Mouse (Mus musculus) fat pad, adult 2 months (tissue): ENCODE measurements around the gene Sergef.

Source experiments
- DNase-seq: peaks from one replicate; pipeline ENCODE4 v3.0.0-alpha.2; 2011; ENCODE audit warnings: low read depth, low spot score; ENCODE audit errors: extremely low read depth

Sergef gene

DNA sequence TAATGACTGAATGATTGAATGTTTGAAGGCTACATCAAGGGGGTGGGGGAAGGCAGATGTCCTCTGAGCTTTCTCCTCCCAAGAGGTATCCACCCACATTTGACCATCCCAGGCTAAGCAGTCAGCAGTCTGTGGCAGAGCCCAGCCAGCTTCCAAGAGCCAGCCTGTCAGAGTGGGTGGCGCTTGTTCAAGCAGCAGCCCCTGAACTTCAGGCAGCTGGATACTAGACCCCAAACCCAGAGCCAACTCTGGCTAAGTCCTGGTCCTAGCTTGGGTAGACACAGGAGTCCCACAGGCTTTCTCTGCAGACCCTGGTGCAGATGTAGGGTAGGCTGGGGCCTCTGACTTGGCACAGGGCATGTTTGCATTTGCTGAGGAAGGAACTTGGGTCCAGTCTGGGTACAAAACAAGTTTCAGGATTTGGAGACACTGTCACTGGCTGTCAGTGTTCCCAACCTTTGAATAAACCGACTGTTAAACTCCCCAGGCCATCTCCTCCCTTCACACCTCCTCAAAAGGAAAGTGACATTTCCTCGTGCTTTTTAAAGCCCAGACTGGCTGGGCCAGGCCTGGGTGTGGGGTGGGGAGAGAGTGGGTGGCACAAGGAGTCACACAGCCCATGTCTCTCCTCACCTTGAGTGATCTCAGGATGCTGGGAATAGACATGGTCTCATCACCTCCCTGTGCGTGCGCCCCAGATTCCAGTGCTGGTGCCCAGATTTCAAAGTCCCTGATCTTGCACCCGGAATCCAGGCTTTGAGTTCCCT is 225.5 kb downstream of the Sergef start:
- no peak for DNase-seq

GRCm38 (mm10) chr7:46412823-46413222 is 226.8 kb downstream of the Sergef start:
- DNase-seq = no peak

GRCm38 (mm10) chr7:46410727-46411126 is 228.9 kb downstream of the Sergef start:
- DNase-seq = no peak

DNA sequence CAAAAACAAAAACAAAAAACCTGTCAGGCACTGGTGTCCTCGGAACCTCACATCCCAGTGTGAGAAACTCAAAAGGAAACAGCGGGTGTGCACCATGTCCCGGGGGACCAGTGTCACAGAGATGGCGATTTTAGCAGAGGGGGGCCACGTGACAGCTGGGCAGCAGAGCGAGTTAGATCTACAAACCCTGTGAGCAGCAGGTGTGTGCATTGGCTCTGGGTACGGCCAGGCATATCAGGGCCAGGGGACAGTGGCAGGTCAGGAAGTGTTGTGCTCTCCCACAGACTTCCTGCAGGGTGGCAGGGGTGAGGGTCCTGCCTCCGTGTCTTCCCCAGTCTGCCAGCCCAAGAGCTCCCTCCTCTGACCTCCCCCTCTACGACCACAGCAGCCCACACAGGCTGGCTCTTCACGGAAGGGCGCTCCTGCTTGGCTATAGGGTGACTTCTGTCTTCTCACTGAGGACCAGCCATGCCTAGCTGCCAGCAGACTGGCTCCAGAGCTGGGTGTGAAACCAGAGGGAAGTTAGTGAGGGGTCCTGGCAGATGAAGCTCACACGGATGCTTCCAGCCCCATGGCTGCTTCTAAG is 230.3 kb downstream of the Sergef start:
- no peak for DNase-seq

GRCm38 (mm10) chr7:46408606-46409005 is 231.0 kb downstream of the Sergef start:
- no peak for DNase-seq

- no peak for DNase-seq
Observed at GRCm38 (mm10) chr7:46404756-46405155, 234.9 kb downstream of the Sergef start.

DNA sequence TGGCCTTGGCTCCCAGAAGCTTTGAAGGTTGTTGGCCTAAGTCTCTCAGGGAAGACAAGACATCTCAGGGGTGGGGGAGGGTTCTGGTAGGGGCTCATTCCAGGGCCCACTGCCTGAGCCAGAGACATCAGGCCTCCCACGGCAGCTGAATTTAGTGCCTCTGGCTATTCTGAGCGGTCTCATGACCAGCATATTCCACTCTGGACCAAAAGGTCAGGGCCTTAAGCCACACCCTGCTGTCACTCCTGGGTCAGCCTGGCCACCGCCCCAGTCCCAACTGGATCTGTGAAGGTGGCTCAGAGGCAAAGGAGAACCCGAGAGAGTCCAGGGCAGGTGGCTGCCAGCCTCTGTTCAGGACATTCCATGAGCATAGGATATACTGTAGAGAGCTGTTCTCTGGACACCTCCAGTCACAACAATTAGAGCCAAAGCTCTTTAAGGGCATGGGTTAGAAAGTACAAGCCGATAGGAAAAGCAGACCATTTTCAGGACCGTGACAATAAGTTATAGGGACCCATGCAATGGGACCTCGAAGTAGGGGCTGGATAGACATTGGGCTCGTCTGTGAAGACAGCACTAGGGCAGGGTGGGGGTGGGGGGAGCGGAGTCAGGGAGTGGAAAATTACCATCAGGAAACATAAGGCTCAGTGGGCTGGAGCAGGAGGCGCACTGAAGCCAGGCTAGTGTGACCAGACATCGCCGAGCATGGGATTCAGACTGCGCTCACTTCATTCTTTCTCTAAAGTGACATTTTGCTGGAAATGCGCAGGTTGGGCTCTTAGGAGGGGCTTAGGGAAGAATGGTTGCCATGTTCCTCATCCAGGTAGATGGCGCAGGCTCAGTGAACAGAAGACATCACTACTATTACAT is 235.8 kb downstream of the Sergef start:
- DNase-seq = no peak

DNA sequence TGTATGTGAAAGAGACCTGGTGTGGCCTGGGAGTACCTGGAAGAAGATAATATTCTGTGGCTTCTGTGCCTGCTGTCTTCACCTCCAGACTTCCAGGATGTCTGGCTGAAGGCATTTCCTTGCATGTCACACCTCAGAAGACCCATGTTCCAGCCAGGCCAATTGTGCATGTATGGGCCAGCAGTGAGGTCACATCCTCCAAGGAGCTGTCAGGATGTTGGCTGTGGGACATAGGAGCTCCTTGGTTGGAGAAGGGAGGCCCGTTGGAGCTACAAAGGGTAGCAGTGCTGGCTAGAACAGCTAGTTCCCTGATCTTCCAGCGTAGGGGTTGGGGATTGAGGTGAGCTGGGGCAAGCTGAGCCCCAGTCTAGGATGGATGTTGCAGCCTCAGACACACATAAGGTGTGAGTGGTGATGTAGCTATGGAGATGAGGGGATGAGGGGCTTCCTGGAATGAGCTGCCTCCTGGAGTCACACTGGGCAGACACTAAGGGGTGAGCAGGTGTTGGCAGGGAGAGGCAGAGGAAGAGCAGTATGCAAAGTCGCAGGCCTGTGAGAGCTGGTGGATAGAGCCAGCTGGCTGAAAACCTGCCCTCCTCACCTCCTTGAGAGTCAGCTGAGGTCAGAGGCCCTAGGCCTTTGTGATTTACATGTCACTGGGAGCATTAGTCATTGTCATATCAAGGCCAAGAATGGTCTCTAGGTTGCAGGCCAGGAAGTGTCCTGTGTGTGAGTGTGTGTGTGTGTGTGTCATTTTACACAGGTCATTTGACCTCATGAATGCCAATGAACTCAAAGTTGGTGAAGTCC is 238.0 kb downstream of the Sergef start:
- DNase-seq = no peak

GRCm38 (mm10) chr7:46400346-46400745 is 239.3 kb downstream of the Sergef start:
- DNase-seq = no peak

GRCm38 (mm10) chr7:46399676-46400075 is 239.9 kb downstream of the Sergef start:
- no peak for DNase-seq

- no peak for DNase-seq
Observed at GRCm38 (mm10) chr7:46398612-46399011, 241.0 kb downstream of the Sergef start.

DNA sequence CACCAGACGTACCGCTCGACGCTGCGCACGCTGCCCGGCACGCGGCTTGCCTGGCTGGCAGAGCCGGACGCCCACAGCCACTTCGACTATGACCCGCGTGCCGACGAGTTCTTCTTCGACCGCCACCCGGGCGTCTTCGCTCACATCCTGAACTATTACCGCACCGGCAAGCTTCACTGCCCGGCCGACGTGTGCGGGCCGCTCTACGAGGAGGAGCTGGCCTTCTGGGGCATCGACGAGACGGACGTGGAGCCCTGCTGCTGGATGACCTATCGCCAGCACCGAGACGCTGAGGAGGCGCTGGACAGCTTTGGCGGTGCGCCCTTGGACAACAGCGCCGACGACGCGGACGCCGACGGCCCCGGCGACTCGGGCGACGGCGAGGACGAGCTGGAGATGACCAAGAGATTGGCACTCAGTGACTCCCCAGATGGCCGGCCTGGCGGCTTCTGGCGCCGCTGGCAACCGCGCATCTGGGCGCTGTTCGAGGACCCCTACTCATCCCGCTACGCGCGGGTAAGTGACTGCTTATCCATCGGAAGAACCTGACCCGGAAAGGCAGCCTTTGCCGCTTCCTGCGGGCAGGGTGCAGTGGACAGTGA is 241.8 kb downstream of the Sergef start:
- DNase-seq = no peak

GRCm38 (mm10) chr7:46396928-46397731 is 242.5 kb downstream of the Sergef start:
- no peak for DNase-seq

DNA sequence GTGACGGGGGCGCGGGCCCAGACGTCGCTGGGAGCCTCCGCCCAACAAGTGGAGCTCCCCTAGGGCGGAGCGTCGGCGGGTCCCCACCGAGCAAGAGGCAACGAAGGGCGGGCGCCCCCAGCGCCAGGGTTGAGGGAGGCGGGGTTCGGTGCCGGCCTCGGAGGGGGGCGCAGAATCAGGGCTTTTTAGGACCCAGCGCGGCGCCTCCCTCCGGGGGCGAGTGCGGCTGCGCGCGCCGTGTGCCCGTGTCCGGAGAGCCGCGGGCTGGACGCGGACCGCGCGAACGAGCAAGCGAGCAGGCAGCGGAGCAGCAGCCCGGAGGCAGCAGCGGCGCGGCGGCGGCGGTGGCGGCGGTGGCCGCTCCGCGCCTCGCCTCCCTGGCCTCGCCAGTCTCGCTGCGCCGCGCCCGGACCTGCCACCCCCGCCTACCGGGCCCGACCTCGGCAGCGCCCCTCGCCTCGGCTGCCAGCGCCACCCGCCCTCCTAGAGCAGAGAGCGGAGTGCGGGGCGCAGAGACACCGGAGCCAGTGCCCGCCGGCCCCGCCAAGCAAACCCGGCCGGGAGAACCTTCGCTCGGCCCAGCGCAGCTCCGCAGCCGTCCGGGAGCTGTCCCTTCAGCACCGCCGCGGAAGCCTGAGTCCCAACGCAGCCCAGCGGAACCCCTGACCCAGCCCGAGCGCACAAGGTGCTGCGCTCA is 243.2 kb downstream of the Sergef start, which contains the start of gene Kcnc1:
Gene Kcnc1 (plus strand): TSS at position 267 of the 697 bp plus-strand sequence.
- no peak for DNase-seq

DNA sequence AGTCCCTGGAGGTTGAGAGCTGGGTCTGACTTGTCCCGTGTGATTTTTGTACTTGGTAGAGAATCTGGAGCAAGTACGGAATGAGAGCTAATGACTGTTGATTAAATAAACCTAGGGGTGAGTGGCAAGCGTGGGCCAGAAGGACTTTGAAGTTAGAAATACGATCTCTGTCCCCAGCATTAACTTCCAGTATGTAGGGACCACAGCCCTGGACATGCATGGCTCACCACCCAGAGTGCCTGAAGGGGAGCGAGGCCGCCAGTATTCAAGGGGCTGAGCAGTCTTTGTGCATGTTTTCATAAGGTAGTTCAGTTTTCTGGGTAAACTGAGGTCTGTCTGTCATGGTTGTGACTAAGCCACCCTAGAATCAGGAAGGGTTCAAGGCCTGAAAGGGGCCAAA is 244.0 kb downstream of the Sergef start:
- DNase-seq = no peak

GRCm38 (mm10) chr7:46394933-46395332 is 244.7 kb downstream of the Sergef start:
- DNase-seq = no peak

- DNase-seq = no peak
Observed at GRCm38 (mm10) chr7:46393718-46394511, 245.7 kb downstream of the Sergef start.
